Mouse (Mus musculus): Measurements from ENCODE around the gene Rps15a. TPM values are rescaled to one million over a fixed set of nuclear protein-coding genes. Genes with fewer than 3 reads are reported as not detected.

Rps15a gene
- polyA plus RNA-seq, 2 experiments, result 1,027 to 6,071 TPM

DNA sequence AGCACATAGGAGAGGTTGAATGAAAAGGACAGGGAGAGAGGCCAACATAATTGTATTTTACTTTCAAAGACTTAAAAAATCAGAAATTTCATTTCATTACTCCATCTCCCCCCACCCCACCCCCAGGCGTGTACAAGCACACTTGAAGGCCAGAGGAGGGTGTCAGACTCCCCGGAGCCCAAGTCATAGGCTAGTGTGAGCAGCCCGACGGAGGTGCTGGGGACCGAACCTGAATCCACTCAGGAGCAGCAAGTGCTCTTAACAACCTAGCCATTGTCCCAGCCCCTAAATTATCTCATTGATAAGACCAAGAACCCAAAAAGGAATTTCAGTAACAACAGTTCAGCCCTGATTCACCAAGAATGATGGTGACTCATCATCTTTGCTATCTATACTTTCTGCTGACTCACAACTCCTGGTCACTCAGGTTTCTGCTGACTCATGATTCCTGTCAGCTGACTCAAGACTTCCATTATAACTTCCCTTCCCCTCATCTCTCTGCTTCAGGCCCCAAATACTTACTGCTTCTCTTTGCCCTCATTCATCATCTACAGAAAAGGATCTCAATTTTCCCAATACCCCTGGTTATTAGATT, 11.4 kb downstream of the Rps15a start:
- H3K4me1 ChIP-seq (ENCODE audit: control insufficient read depth, insufficient read depth, low read length), result peaks cover 6% of the 10 kb centered on the region; the same call in 1 of the 2 replicates
- no peaks in the 10 kb centered on the region for H3K27me3 ChIP-seq (ENCODE audit: control insufficient read depth, insufficient read depth, low read length)
- H3K4me2 ChIP-seq (replicated peaks; ENCODE audit: low read depth, low read length, severe bottlenecking), result no peak overlapping the region
- H3K27ac ChIP-seq (replicated peaks; ENCODE audit: low read depth, low read length), result no peak overlapping the region
- no peak for DNase-seq (ENCODE audit: low spot score)
- peaks cover 49% of the 10 kb centered on the region for H3K36me3 ChIP-seq (ENCODE audit: control insufficient read depth, insufficient read depth, low read length)
- H3K4me3 ChIP-seq (replicated peaks; ENCODE audit: low read length), result no peak overlapping the region
- TF ChIP-seq POLR2A (IDR thresholded peaks at IDR 0.05; ENCODE audit: borderline replicate concordance, extremely low read depth, insufficient read depth, insufficient read length), result no peak
- H3K9ac ChIP-seq (ENCODE audit: low read depth, low read length, severe bottlenecking), result no peak overlapping the region
- ATAC-seq (ENCODE audit: low FRiP score, low read depth), result no peak
- WGBS, result 76% methylated on average over 5 of the region's 5 CpGs
- H3K9me3 ChIP-seq (ENCODE audit: control insufficient read depth, low read length), result no peaks in the 10 kb centered on the region

DNA sequence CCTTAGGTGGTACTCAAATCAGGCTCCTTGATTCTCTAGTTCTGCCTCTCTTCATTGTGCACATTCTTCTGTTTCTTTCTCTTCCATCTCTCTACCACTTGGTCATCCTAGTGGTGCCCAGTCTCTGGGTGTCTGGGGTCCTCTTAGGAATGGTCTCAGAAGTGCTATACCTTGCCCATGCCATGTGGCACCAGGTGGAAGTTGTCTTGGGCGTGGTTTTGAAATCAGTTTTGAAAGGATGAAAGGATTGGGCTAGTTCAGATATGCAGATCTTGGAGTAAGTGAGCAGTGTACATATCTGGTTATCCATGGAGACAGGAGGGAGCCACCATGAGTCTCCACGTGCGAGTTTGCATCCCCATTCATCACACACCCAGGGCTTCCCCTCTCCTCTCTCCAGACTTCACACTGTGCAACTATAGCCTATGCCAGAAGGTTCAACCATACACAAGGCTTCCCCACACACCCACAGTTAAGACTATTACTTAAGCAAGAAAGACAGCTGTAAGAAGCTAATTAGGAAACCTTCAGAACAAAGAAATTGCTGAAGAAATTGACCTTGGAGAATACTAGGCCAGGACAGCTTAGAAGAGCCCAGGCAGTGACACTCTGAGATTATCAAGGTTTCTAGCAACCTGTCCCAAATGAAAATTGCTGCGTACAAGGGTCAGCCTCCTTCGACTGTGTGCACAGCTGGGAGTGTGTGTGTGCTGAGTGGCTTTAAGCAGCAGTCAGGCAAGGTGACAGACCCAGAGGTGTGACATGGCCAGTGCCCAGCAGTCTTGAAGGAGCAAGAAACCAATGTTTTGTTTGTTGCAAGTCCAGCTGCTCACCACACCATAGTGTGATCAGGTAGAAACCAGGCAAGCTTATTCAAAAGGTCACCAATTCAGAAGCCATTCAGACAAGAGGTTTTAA, 12.3 kb downstream of the Rps15a start:
- no peak overlapping the region for H3K9ac ChIP-seq (ENCODE audit: low read depth, low read length, severe bottlenecking)
- no peaks in the 10 kb centered on the region for H3K27me3 ChIP-seq (ENCODE audit: control insufficient read depth, insufficient read depth, low read length)
- no peak overlapping the region for H3K4me3 ChIP-seq (replicated peaks; ENCODE audit: low read length)
- no peak overlapping the region for H3K27ac ChIP-seq (replicated peaks; ENCODE audit: low read depth, low read length)
- ATAC-seq (ENCODE audit: low FRiP score, low read depth) (0 out of 2 replicates have a peak, but pooled peaks have one; percentile 9), DNase-seq (ENCODE audit: low spot score) (no peak)
- no peaks in the 10 kb centered on the region for H3K9me3 ChIP-seq (ENCODE audit: control insufficient read depth, low read length)
- WGBS, result 44% methylated on average over 5 of the region's 5 CpGs
- no peak for TF ChIP-seq POLR2A (IDR thresholded peaks at IDR 0.05; ENCODE audit: borderline replicate concordance, extremely low read depth, insufficient read depth, insufficient read length)
- peaks cover 41% of the 10 kb centered on the region for H3K36me3 ChIP-seq (ENCODE audit: control insufficient read depth, insufficient read depth, low read length)
- peaks cover 6% of the 10 kb centered on the region; the same call in 1 of the 2 replicates for H3K4me1 ChIP-seq (ENCODE audit: control insufficient read depth, insufficient read depth, low read length)
- H3K4me2 ChIP-seq (replicated peaks; ENCODE audit: low read depth, low read length, severe bottlenecking), result no peak overlapping the region

DNA sequence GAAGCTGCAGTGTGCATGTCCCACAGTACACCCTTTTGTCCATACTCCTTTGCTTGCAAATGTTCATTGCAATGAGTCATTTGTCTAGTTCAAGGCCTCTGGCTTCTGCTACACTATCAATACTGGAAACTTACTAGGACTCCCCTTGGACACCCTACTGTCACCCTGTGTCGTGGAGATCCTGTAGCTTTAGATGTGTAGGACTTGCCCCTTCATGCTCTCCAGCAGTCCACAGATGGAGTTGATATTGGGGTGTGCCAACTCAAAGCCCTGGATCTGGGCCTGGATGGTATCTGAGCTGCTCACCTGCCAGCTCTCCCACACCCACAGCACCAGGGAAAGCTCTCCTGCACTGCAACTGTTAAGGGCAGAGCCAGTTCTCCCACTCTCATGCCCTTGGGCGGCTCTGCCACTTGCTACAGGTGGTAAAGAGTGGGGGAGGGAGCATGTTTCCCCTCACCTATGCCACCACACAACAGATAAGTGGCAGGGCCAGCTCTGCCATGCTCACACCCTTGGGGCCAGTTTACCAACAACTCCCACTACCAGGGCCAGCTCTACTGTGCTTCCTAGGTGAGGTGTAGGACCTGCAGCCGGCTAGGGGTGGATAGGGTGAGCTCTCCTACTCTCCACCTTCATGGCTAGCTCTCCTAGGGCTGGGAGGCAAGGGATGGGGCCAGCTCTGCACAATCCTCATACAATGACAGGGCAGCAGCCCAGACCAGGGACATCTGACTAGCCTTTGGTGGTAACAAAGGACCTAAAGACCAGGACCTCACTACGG, 13.1 kb downstream of the Rps15a start:
- ATAC-seq (ENCODE audit: low FRiP score, low read depth) (peak; percentile 20; the same call in 1 of the 2 replicates), DNase-seq (ENCODE audit: low spot score) (no peak)
- no peaks in the 10 kb centered on the region for H3K9me3 ChIP-seq (ENCODE audit: control insufficient read depth, low read length)
- H3K4me3 ChIP-seq (replicated peaks; ENCODE audit: low read length), result no peak overlapping the region
- H3K9ac ChIP-seq (ENCODE audit: low read depth, low read length, severe bottlenecking), result no peak overlapping the region
- TF ChIP-seq POLR2A (IDR thresholded peaks at IDR 0.05; ENCODE audit: borderline replicate concordance, extremely low read depth, insufficient read depth, insufficient read length), result no peak
- H3K27me3 ChIP-seq (ENCODE audit: control insufficient read depth, insufficient read depth, low read length), result no peaks in the 10 kb centered on the region
- H3K27ac ChIP-seq (replicated peaks; ENCODE audit: low read depth, low read length), result no peak overlapping the region
- H3K4me2 ChIP-seq (replicated peaks; ENCODE audit: low read depth, low read length, severe bottlenecking), result no peak overlapping the region
- peaks cover 32% of the 10 kb centered on the region for H3K36me3 ChIP-seq (ENCODE audit: control insufficient read depth, insufficient read depth, low read length)
- 28% methylated on average over 4 of the region's 4 CpGs for WGBS
- peaks cover 6% of the 10 kb centered on the region; the same call in 1 of the 2 replicates for H3K4me1 ChIP-seq (ENCODE audit: control insufficient read depth, insufficient read depth, low read length)

DNA sequence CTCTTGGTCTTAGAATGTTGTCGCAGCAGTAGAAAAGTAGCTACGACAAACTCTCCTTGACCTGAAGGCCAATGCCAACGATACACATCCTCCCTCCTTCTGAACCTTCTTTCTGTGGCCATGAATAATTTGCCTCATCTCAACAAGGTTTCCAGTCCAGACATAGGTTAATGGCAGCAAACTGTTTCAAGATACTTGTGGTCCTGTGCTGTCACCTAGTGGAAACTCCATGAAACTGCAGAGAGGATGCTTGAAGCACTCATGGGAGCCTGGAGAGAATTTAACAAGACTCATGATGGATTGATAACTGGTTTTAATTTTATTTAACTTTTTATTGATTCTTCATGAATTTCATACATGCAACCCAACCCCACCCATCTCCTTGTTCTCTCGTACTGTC, 13.8 kb downstream of the Rps15a start:
- Histone ChIP-seq H3K27ac (replicated peaks; ENCODE audit: low read depth, low read length) (no peak overlapping the region), H3K4me1 (ENCODE audit: control insufficient read depth, insufficient read depth, low read length) (peaks cover 6% of the 10 kb centered on the region; the same call in 1 of the 2 replicates), H3K9me3 (ENCODE audit: control insufficient read depth, low read length) (no peaks in the 10 kb centered on the region), H3K4me2 (replicated peaks; ENCODE audit: low read depth, low read length, severe bottlenecking) (no peak overlapping the region), H3K4me3 (replicated peaks; ENCODE audit: low read length) (no peak overlapping the region), H3K36me3 (ENCODE audit: control insufficient read depth, insufficient read depth, low read length) (peaks cover 26% of the 10 kb centered on the region), H3K9ac (ENCODE audit: low read depth, low read length, severe bottlenecking) (no peak overlapping the region), H3K27me3 (ENCODE audit: control insufficient read depth, insufficient read depth, low read length) (no peaks in the 10 kb centered on the region)
- ATAC-seq (ENCODE audit: low FRiP score, low read depth) (peak; percentile 3; the same call in 1 of the 2 replicates), DNase-seq (ENCODE audit: low spot score) (peak; percentile 76)
- TF ChIP-seq POLR2A (IDR thresholded peaks at IDR 0.05; ENCODE audit: borderline replicate concordance, extremely low read depth, insufficient read depth, insufficient read length), result no peak
- 52% methylated on average over 4 of the region's 4 CpGs for WGBS

DNA sequence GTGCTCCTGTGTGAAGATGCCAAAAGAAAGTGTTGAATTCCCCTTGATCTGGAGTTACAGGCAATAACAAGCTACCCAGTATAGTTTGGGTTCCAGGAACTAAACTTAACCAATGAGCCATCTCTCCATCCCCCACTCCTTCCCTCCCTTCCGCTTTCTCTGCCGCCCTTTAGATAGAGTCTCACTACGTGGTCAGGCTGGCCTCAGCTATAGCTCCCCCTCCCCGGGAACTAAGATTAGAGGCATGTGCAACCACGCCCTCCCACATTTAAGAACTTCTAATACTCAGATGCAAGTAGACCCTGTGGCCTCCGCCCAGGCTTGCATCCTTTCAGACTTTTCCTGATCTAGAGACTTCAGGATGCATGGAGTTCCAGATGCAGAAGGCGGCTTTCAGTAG, 18.4 kb downstream of the Rps15a start:
- H3K4me2 ChIP-seq (replicated peaks; ENCODE audit: low read depth, low read length, severe bottlenecking), result no peak overlapping the region
- no peaks in the 10 kb centered on the region for H3K27me3 ChIP-seq (ENCODE audit: control insufficient read depth, insufficient read depth, low read length)
- H3K27ac ChIP-seq (replicated peaks; ENCODE audit: low read depth, low read length), result no peak overlapping the region
- no peak overlapping the region for H3K4me3 ChIP-seq (replicated peaks; ENCODE audit: low read length)
- H3K9ac ChIP-seq (ENCODE audit: low read depth, low read length, severe bottlenecking), result no peak overlapping the region
- H3K36me3 ChIP-seq (ENCODE audit: control insufficient read depth, insufficient read depth, low read length), result no peaks in the 10 kb centered on the region
- no peaks in the 10 kb centered on the region for H3K9me3 ChIP-seq (ENCODE audit: control insufficient read depth, low read length)
- ATAC-seq (ENCODE audit: low FRiP score, low read depth), result no peak
- WGBS, result 65% methylated on average over 7 of the region's 7 CpGs
- peaks cover 6% of the 10 kb centered on the region; the same call in 1 of the 2 replicates for H3K4me1 ChIP-seq (ENCODE audit: control insufficient read depth, insufficient read depth, low read length)
- no peak for DNase-seq (ENCODE audit: low spot score)
- no peak for TF ChIP-seq POLR2A (IDR thresholded peaks at IDR 0.05; ENCODE audit: borderline replicate concordance, extremely low read depth, insufficient read depth, insufficient read length)
